Mouse (Mus musculus): ENCODE measurements around the gene Eif2ak2.

Gene Eif2ak2

DNA sequence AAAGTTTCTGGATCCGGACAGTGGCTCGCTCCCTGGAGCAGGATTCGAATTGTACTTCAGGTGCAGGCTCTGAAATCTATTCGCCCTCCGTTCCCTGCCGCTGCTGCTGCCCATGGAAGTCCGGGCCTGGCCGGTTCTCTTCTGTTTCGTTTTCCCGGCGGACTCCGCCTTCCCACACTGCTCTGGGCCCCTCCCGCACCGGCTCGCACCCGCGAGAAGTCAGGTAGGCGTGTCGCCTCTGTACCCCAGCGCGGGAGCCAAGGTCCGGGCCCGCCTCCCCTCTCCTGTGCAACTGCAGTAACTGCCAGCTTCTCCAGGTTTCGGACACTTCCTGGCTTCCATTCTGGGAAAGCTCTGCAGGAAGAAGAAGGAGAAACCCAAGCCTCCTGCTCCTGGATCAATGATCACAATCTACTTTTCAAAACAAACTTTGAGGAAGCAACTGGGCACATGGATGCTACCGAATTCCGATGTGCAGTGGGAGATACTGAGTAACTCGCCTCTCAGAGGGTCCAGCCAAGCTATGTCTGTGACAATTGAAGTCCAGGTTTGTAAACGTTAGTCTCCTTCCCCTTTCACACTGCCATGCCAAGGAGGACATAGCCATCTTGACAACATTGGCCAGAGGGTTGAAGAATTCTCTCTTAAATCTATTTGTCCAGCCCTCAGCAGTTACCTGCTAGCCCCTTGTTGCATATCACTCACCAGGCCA, at the start of gene Eif2ak2:
Eif2ak2 (minus strand) TSS at position 173 of the 712 bp plus-strand sequence.
- peak; percentile 93 for DNase-seq

DNA sequence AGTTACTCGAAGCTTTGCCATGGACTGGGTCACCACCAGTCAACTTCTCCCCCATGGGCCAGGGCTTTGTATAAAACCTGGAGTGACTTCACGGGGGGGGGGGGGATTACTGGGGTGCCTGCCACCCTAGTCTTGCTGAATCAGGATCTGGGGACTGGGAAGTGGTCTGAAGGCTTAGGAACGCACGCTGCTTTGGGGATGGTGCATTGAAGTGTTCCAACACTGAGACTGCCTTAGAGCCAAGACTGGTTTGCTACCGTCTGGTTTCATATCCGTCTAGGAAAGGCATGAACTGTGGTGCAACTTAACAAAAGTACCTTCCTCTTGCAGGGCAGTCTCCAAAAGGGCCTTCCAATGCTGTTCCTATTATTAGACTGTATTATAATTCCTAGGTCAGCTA, 35.3 kb upstream of the Eif2ak2 start:
- DNase-seq, result no peak

- no peak for DNase-seq
These were observed 34.5 kb upstream of the Eif2ak2 start for GRCm38 (mm10) chr17:78916899-78917298.

DNA sequence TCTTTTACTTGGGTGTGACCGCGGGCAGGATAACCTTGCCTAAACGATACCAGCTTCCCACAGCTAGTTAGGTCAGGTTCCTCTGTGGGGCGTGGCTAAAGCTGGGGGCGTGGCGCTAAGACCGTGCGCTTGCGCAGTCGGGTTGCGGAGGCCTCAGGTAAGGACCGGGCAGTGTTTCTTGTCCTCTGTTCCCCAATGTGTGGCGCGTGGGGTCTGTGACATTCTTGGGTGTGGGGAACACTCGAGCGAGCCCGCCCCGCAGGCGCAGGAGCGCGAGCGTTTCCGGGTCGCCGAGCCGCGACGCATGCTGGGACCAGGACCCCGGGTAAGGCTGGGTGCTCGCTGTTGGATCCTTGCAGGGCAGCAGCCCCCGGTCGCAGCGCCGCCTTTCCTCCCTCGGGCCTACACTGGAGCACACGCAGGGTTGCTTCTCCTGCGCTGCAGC, 34.0 kb upstream of the Eif2ak2 start, which contains the start of gene Cebpzos:
Cebpzos (plus strand) TSS at position 132 of the 445 bp plus-strand sequence.
- DNase-seq, result peak; percentile 92

GRCm38 (mm10) chr17:78915772-78916171, 33.4 kb upstream of the Eif2ak2 start:
- DNase-seq, result no peak

GRCm38 (mm10) chr17:78913921-78914320, 31.5 kb upstream of the Eif2ak2 start:
- no peak for DNase-seq

DNA sequence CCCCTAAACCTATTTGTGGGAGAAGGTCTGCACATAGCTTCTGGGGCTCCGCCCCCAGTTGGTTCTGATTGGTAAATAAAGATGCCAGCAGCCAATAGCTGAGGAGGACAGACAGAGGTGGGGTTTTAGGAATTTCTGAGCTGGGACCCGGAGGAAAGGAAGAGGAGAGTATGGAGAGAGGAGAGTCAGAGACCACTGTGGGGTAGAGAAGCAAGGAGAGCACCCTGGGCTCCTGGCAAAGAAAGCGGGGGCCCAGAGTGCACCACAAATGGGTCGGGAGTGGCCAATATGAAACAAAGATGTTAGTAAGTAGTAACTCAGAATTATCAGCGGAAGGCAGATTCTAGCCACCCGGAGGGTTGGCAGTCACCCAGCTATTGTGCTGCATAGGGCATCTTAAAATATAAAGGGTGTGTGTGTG, 30.5 kb upstream of the Eif2ak2 start:
- peak; percentile 17 for DNase-seq

GRCm38 (mm10) chr17:78909374-78909773, 27.0 kb upstream of the Eif2ak2 start:
- no peak for DNase-seq

- no peak for DNase-seq
These were observed 24.5 kb upstream of the Eif2ak2 start, which contains the start of gene Sult6b1 for GRCm38 (mm10) chr17:78906892-78907291. TSS of gene Sult6b1 (minus strand) at chr17:78906992.

DNA sequence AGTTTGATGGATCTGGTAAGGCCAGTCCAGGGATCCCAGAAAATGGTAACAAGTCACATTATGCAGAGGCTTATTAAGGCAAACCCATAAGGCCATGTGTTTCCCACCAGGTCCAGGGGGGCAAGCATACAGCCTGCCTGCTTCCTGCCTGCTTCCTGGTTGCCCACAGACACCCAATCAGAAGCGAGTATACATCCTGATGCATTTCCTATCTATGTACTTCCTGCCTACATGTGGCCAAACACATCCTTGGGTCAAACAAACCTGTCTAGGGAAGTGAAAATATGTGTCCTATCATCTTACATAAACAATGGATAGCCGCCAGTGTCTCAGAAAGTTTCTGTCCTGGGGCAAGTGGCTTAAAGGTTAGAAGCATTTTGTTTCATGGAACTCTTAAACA, 20.8 kb upstream of the Eif2ak2 start:
- no peak for DNase-seq

- DNase-seq, result peak; percentile 75
These were observed 13.0 kb upstream of the Eif2ak2 start for GRCm38 (mm10) chr17:78895394-78895793.

- no peak for DNase-seq
These were observed 12.6 kb upstream of the Eif2ak2 start for GRCm38 (mm10) chr17:78894991-78895390.

GRCm38 (mm10) chr17:78891020-78891419, 8.6 kb upstream of the Eif2ak2 start:
- peak; percentile 13 for DNase-seq

- no peak for DNase-seq
These were observed 6.8 kb upstream of the Eif2ak2 start for GRCm38 (mm10) chr17:78889184-78889583.

GRCm38 (mm10) chr17:78888554-78888953, 6.2 kb upstream of the Eif2ak2 start:
- no peak for DNase-seq

- no peak for DNase-seq
These were observed 3.1 kb upstream of the Eif2ak2 start for GRCm38 (mm10) chr17:78885286-78886065.

GRCm38 (mm10) chr17:78883291-78883690, 918 bp upstream of the Eif2ak2 start:
- DNase-seq, result no peak

GRCm38 (mm10) chr17:78881878-78882304, 482 bp downstream of the Eif2ak2 start:
- DNase-seq, result peak; percentile 41

- DNase-seq, result no peak
These were observed 8.5 kb downstream of the Eif2ak2 start for GRCm38 (mm10) chr17:78873886-78874285.

DNA sequence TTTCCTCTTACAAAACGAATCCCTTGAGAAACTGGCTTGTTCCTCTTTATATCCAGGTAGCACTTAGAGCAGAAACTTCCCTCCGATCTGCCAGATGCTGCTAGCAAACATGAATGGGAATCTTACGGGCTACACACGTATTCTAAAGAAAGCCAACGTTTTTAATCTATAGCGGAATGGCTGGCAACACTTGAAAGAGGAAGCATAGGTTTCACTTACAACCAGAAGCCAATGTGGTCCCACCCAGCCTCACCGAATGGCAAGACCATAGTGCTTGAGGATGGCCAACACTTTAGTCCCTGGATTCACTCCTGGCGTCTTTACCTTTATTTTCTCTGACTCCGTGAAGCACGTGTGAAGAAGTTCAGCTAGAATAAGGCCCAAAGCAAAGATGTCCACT, 26.1 kb downstream of the Eif2ak2 start:
- DNase-seq, result no peak

DNA sequence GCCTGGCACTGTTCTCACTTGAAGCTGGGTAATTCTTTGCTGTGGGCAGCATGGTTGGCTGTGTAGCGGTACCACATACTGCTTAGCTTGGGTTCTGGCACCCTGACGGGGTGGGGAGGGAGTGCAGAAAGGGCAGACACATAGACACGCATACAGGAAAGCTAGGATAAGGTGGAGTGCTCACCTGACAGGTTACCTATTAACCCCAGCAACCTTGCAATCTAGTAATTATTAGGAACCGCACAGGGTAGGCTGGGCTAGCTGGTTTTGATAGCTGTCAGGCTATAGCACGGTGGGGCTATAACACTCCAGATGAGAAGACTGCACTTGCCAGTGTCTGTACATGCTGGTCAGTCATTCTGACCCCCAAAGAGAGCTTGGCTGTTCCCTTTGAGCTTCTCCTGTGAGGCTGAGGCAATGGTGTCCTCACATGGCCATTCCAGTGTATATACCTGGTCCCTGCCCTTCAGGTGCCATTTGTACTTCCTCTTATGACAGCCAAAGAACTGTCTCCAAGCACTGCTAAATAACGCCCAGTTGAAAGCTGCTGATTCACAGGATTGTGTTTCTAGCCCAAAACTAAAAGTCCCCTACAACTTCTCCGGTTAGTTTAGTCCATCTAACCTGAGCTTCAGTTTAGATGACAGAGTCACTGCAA, 40.0 kb downstream of the Eif2ak2 start:
- no peak for DNase-seq

- DNase-seq, result no peak
These were observed 46.3 kb downstream of the Eif2ak2 start for GRCm38 (mm10) chr17:78836056-78836455.

Data from lung, postnatal 36 days (tissue).